Mouse (Mus musculus) megakaryocyte, embryonic 14.5 days (primary cell): ENCODE measurements around the gene Smad1.

Experiments
- FLI1 ChIP-seq: IDR thresholded peaks from 2 replicates; pipeline ENCODE4 v1.6.1; 2012; ENCODE audit warnings: low read length, inconsistent platforms, mixed read lengths
- GATA1 ChIP-seq: IDR thresholded peaks from 3 replicates; pipeline ENCODE4 v1.6.1; 2012; ENCODE audit warnings: mixed read lengths, low read length, inconsistent platforms, borderline replicate concordance

- TF ChIP-seq GATA1, result no peak
- no peak for TF ChIP-seq FLI1
Observed at GRCm38 (mm10) chr8:79355721-79356434, 43.4 kb downstream of the Smad1 start.
